Mouse (Mus musculus) inflammation-experienced regulatory T-cells, adult 6 months (primary cell): Measurements from ENCODE around the gene Csrnp1. TPM values are rescaled to one million over a fixed set of nuclear protein-coding genes. Genes with fewer than 3 reads are reported as not detected.

Experiments used
- ATAC-seq: one replicate; pipeline ENCODE4 v1.8.0; 2017
- polyA plus RNA-seq, 3 experiments: library from polyadenylated mRNA; unstranded; fragments of 100-300 nt; shearing (Covaris generic); gene quantifications; one replicate each; pipeline ENCODE4 v1.2.1; 2017

Csrnp1 gene
- polyA plus RNA-seq, 3 experiments from 2014 or later = 21.7 to 47.3 (median 39.5) TPM

GRCm38 (mm10) chr9:119941861-119942260 is 42.6 kb downstream of the Csrnp1 start:
- no peak for ATAC-seq

DNA sequence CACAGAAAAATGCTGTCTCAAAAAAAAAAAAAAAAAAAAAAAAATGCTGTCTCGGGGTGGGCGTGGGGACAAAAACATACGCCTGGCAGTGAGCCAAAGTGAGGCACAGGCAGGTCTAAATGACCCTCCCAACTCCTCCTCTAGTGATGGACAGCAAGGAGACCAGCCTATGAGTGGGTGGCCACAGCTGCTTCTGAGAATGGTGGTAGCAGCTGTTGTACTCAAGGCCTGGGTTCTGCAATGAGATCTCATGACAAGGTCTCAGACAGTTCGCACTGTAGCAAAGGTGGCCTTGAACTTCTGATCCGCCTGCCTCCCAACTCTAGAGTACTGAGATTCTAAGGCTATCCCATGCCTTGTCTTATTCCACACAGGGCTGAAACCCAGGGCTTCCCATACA is 43.1 kb downstream of the Csrnp1 start:
- ATAC-seq = no peak

- no peak for ATAC-seq
These were observed 44.8 kb downstream of the Csrnp1 start for GRCm38 (mm10) chr9:119939646-119940045.

- ATAC-seq = peak; percentile 67
These were observed 46.0 kb downstream of the Csrnp1 start for GRCm38 (mm10) chr9:119938496-119938895.

DNA sequence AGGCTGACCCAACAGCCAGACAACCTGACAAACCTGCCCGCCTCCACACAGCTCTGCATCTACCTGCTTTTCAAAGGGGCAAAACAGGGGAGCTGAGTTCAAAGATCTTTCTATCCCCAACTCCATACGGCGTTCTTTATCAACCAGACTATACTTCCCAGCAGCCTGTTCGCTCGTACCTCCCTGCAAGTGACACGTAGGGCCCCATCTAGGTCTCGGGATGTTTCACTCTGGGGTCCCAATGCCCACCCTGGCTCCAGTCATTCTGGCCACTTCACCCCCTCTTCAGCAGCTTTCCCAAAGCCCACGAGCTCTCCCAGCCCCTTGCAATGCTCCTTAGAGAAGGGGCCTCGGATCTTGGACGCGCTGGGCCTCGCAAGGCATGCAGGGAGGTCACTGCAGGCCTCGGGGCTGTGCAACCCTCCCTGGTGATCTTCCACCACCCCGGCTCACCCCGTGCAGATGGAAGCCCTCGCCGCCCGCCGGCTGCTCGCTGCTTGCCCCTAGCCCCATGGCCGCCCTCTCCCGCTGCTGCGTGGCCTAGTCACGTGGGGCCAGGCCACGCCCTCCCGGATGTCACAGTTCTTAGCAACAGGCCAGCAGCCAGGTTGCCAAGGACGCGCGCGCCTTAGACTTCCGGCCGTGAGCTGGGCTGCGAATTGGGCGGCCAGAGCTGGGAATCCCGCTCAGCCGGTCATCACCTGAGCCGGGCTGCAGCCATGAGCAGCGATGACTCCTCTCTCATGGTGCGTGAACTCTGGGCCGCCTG is 47.3 kb downstream of the Csrnp1 start, which contains the start of the genes Gorasp1 and Ttc21a:
Gene Gorasp1, minus strand, starts transcription at position 561 of the 769 bp plus-strand sequence.
Gene Ttc21a, plus strand, starts transcription at position 602 of the 769 bp plus-strand sequence.
- peak; percentile 97 for ATAC-seq

DNA sequence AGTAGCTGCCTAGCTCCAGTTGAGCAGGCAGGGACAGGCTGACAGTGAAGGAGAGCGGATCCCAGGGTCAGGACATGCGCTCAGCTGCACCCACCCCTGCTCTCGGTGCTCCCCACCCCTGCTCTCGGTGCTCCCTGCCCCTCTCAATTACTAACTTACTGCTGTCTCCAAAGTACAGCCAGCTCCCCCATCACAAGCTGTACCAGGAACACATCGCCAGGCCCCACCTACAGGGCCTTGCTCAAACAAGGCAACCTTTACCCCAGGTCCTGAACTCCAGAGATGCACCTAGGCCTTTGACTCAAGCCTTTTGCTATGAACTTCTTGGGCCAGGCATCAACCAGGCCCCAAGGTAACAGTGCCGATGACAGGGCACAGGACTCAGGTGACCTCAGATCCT is 50.8 kb downstream of the Csrnp1 start:
- ATAC-seq = no peak

- ATAC-seq = no peak
These were observed 52.1 kb downstream of the Csrnp1 start for GRCm38 (mm10) chr9:119932358-119932757.

- ATAC-seq = no peak
These were observed 58.0 kb downstream of the Csrnp1 start for GRCm38 (mm10) chr9:119926497-119926896.

- ATAC-seq = no peak
These were observed 58.7 kb downstream of the Csrnp1 start for GRCm38 (mm10) chr9:119925729-119926128.

DNA sequence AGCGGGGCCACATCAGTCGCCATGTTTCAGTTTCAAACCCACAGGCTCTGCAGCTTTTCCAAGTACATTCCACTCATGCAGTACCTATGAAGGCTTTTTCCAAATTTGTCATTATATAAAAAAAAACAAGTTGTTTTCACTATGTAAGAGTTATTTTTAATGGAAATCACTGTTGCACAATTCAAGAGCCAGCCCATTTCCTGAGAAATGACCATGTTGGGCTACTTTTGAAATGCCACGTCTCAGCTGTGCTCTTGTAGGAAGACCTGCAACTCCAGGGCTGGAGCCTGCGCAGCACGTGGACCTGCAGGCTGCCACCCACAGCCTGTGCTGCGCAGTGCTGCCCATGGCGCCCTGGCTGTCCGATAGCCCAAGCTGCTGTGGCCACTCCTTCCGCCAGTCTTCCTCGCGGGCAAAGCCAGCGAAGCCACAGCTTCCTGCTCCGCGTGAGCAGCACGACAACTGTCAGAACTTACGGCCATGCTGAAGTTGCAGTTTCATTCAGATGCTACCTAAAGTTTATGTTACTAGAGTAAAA is 59.3 kb downstream of the Csrnp1 start:
- no peak for ATAC-seq

DNA sequence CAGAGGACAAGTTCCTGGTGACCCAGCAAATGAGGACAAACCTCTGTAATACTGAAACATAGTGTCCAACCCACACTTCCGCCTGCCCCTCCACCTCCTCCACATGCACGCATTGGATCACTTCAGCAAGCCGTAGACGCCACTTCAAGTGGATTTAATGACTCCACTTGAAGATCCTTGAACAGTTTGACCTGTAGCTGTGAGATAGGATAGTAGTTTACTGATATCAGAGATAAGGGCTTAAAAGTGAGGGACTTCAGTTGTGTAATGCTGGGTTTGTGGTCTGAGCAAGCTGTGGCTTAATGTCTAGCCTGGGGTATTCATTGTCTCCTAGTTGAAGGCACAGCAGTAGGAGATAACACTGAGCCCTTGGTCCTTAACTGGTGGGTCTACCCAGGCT is 61.0 kb downstream of the Csrnp1 start:
- no peak for ATAC-seq

Other genes starting within 250 kb of the Csrnp1 start
- under 1 TPM; 0.58 to 0.79 (median 0.78) TPM for gene Scn11a, start 159.2 kb downstream of the Csrnp1 start, polyA plus RNA-seq
- gene Wdr48, start 89.8 kb downstream of the Csrnp1 start, polyA plus RNA-seq = 10 to 100 TPM; 32.2 to 48.1 (median 43.3) TPM
- 1 to 10 TPM; 2.9 to 4.8 (median 4.5) TPM for gene Gorasp1, start 47.1 kb downstream of the Csrnp1 start, polyA plus RNA-seq
- not detected for gene Ttc21a, start 47.1 kb downstream of the Csrnp1 start, polyA plus RNA-seq
- gene Xirp1, start 38.9 kb upstream of the Csrnp1 start, polyA plus RNA-seq = not detected
- 1 to 10 TPM in 1 of 3 experiments, under 1 TPM in 2; 0.29 to 1.2 (median 0.43) TPM for gene Cx3cr1, start 85.2 kb upstream of the Csrnp1 start, polyA plus RNA-seq
- gene Ccr8, start 107.5 kb upstream of the Csrnp1 start, polyA plus RNA-seq = 100 to 1,000 TPM in 1 of 3 experiments, 10 to 100 TPM in 2; 58.7 to 102 (median 87.0) TPM
- gene Slc25a38, start 125.7 kb upstream of the Csrnp1 start, polyA plus RNA-seq = 10 to 100 TPM; 17.6 to 21.3 (median 18.1) TPM
- 1,000 to 10,000 TPM; 2,403 to 3,589 (median 3,256) TPM for gene Rpsa, start 143.0 kb upstream of the Csrnp1 start, polyA plus RNA-seq
- gene Mobp, start 165.0 kb upstream of the Csrnp1 start, polyA plus RNA-seq = under 1 TPM in 1 of 3 experiments, not detected in 2; 0.21 TPM